Mouse (Mus musculus) spleen, postnatal 10 days (tissue): ENCODE measurements around the gene Arhgef2.
A peak's percentile ranks its signal among the peaks of the same experiment; 100 is the strongest.

Source experiments
- DNase-seq, 2 experiments: peaks; one replicate each; pipeline ENCODE4 v3.0.0; 2021 to 2022; ENCODE audit warnings: low spot score in 2 of 2

The Arhgef2 gene

DNA sequence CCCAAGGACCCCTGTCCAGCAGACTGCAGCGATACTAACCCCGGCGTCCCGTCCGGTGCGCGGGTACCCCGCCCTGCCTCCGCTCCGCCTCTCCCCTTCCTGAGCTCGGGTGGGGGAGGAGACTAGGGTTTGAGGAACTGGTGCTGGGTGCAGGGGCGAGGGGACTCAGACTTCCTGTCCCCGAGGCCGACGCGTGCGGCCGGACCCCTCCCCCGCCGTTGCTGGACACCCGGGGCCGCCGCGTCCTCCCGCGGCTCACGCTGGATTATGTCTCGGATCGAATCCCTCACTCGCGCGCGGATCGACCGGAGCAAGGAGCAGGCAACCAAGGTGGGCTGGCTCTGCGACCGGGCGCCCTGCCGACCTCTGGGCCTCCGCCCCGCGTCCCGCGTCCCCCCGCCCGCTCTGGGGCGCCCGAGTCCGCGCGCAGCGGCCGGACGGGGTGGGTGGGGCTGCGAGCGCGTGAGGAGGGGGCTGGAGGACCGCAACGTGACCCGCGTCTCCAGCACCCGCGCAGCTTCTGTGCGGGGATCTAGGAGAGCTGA is 15.3 kb downstream of the Arhgef2 start:
- DNase-seq = peak; percentile 68 to 83

DNA sequence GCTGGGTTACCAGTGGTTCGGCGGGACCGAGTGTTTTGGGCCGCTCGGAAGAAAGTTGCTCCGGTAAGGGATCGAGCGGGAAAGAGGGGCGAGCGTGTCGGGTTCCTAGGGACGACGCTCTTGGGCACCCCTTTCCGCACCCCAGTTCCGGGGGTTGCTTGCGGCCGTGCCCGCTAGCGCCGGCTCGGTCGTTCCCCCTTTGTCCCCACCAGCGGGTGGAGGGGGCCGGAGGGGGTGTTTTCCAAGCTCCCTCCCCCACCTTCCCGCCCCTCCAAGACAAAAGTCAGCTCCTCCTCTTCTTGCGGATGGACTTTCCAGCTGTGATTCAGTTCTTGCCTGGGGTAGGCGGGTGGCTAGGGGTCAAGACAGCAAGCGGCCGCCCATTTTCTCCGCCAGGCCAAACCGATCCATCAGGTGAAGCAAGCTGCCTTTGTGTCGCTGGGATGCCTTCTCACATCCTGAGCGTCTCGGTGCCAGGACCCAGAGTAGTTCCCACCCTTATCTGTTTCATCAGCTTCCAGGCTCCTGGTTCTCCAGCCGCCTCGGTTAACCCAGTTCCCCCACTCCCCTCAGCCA is 15.9 kb downstream of the Arhgef2 start:
- DNase-seq = peak in 1 of 2 experiments; percentile 50

DNA sequence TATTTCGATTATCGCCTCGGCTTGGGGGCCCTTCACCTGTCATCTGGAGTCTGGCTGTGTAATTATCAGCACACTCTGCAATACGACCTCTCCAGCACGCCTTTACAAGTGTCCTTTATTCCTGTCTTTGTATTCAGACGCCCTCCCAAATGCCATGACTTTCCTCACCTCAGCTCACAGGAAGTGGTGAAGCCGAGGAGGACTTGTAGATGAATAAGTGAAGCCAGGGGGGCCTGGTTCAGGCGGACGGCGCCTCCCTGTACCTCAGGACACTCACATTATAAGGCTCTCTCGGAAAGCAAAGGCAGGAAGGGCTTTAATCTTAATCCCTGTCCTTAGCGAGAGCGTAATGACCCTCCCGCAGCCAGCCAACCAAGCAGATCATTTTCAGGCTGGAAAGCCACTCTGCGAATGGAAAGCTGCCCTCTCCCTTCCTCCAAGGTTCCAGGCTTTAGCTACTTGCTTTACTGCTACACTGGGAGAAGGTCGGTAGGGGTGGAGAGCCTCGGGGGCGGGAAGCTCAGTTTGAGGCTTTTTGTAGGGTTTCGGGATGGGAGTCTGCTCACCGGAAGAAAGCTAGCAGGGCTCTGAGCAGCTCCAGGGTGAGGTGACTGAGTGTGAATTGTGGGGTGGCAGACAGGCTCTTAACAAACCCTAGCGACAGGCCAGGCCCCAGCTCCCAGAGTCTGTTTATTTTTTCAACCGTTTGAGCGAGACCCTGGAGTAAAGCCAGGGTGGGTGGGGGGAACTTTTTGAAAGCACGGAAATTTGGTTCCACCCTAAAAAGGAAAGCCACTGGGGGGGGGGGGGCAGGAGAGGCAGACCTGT is 16.6 kb downstream of the Arhgef2 start:
- peak; percentile 43 to 47 for DNase-seq

DNA sequence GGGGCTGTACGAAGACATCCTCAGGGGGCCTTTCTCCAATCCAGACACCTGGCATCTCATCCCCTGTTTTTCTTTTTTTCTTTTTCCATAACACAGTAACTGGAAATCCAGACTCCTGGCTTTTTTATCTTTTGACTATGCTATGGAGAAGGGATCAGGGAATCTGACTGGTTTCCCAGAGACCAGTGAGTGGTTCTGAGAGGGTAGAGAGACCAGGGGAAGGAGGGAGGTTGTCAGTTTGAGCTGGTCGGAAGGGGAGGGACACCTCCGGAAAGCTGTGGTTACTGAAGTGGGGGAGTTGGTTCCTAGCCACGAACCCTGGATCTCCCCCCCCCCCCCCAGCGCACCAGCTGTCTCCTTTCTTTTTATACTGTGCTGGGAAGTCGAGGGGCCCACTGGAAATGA is 17.2 kb downstream of the Arhgef2 start:
- DNase-seq = no peak

DNA sequence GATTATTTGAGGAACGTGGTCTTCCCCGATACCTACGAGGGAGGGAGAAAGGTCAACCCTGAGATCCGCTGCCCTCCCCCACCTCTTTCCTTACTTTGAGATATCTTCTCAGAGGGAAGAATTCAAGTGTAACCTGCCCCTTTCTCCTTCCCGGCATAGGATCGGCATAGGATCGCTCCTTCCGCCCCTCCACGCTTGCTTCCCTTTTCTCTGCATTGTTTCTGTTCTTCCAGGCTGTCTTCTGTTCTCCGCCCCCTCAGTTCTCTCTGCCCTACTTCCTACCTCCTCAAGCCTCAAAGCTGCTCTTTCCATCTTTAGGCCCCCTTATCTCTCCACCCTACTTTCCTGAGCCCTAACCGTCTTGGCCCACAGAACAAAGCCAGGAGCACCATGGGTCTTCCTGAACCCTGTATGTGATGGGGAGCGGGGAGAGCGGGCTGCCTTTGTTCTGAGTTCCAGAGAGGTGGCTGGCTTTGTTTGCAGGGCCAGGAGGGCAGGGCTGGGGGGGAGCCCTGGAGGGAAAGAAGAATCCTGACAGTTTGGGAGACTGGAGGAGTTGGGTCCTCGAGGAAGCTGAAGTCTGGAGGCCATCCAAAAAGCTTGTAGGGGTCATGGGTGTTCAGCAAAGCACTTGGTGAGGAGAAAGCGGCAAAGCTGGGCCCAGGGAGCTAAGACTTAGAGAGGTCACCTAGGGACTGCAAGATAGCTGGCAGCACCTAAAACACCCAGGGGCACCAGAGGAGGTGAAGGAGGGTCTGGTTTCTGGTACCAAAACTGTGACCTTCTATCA is 17.8 kb downstream of the Arhgef2 start:
- no peak for DNase-seq

DNA sequence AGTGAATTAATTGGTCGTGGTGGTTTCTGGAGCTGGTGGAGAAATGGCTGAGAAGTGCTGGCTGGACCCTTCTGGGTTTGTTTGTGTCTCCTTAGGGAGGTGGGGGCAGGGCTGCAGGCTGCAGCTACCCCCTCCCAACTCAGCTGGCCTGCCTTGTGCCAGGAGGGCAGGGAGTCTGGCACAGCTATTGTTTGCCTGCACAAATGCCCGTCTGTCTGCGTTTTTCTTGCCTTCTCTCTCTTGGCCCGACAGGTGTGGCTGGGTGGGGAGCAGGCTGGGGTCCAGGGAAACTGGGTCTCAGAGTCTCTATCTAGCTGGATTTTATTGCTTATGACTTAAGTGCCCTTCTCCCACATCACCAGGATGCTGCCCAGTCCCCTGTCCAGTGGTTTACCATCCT is 18.6 kb downstream of the Arhgef2 start:
- no peak for DNase-seq

DNA sequence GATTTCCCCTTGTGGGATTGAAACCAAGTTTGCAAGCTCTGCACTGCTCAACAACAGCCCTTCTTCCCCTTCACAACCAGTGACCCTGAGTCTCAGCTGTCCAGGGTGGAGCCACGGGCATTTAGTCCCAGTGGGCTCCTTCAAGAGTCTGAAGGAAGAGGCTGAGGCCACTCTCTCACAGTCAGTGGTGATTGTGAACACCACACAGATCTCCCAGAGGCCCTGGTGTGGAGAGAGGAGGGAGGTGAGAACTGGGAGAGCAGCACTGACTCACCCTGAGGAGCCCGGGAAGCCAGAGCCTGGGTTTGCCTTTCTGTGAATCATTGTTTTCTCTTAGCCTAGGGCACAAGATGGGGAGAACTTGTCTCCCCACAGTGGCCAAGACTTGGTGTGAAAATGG is 19.2 kb downstream of the Arhgef2 start:
- DNase-seq = no peak

DNA sequence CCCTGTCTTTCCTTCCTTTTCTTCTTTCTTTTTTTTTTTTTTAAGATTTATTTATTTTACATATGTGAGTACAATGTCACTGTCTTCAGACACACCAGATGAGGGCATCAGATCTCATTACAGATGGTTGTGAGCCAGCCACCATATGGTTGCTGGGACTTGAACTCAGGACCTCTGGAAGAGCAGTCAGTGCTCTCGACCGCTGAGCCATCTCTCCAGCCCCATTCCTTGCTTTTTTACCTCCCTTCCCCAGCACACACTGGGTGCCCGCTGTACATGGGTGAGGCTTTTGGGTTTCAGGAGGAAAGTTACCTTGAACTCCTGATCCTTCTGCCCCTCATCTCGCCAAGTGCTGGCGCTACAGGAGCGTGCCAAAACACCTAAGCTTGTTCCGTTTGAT is 19.8 kb downstream of the Arhgef2 start:
- DNase-seq = no peak

DNA sequence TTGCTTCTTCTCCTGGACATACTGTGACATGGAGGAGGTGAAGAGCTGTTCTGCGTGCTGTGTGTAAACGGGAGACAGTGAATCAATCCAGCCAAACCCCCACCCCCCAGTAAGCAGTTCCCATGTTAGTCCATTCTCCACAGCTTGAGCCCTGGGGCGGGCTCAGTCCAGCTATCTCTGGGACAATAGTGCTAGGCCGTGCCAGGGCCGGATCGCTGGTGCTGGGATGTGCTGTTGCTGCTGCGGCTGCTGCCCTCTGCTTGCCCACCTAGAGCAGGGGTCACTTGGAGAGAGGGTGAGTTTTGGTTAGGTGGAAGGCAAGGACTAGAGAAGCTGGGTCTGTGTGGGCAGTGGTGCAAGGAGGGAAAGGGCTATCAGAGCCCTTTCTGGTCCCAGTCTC is 20.6 kb downstream of the Arhgef2 start:
- DNase-seq = no peak

GRCm38 (mm10) chr3:88627114-88627513 is 21.3 kb downstream of the Arhgef2 start:
- DNase-seq = no peak

- DNase-seq = no peak
Measured at GRCm38 (mm10) chr3:88627535-88627934, 21.8 kb downstream of the Arhgef2 start.

DNA sequence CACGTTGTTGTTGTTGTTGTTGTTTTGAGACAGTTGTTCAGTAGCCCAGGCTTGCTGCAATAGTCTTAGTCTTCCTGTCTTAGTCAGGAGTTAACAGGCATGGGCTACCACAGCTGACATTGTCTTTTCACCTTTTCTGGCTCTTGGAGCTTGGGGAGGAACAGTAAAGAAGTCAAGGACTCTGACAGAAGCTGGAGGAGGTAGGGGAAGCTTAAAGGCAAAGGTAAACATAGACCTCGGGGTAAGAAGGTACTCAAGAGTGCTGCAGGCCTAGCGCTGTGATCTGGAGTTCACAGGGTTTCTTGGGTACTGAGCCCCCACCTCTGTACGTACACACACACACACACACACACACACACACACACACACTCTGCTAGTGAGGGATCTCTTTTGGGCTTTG is 23.0 kb downstream of the Arhgef2 start:
- DNase-seq = no peak

GRCm38 (mm10) chr3:88629244-88629643 is 23.5 kb downstream of the Arhgef2 start:
- DNase-seq = no peak

- DNase-seq = no peak
Measured at GRCm38 (mm10) chr3:88630018-88630417, 24.3 kb downstream of the Arhgef2 start.

- no peak for DNase-seq
Measured at GRCm38 (mm10) chr3:88630849-88631341, 25.1 kb downstream of the Arhgef2 start.

- DNase-seq = no peak
Measured at GRCm38 (mm10) chr3:88631921-88632587, 26.3 kb downstream of the Arhgef2 start.

DNA sequence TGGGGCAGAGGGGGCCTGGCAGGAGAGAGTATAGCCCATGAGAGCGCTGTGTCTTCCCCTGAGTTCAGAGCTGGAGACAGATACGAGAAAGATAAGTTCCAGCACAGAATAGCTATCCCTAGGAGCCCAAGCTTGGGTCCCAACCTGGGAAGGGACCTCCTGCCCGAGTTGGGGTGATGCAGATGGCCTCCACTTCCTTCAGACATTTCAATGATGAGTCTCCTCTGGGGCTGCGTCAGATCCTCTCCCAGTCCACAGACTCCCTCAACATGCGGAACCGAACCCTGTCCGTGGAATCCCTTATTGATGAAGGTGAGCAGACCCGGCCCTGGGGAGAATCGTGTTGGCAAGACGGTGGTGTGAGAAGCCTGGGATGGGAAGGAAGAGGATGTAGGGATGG is 27.3 kb downstream of the Arhgef2 start:
- DNase-seq = no peak

GRCm38 (mm10) chr3:88635506-88636275 is 29.9 kb downstream of the Arhgef2 start:
- no peak for DNase-seq

GRCm38 (mm10) chr3:88636555-88636986 is 30.8 kb downstream of the Arhgef2 start:
- DNase-seq = no peak

GRCm38 (mm10) chr3:88637134-88637533 is 31.4 kb downstream of the Arhgef2 start:
- DNase-seq = no peak

GRCm38 (mm10) chr3:88639239-88639638 is 33.5 kb downstream of the Arhgef2 start:
- no peak for DNase-seq
